Mouse (Mus musculus) induced T-regulatory cell, adult 2 months (primary cell): ENCODE data around the gene 2300003K06Rik.
"Not testable (repeated sequence)": the region's sequence is repeated elsewhere in the genome, so short reads cannot be mapped to it uniquely, and the experiment has no call there.

Experiments
- DNase-seq: peaks from one replicate; pipeline ENCODE4 v3.0.0-alpha.2; 2012; ENCODE audit warnings: low read depth

The 2300003K06Rik gene

DNA sequence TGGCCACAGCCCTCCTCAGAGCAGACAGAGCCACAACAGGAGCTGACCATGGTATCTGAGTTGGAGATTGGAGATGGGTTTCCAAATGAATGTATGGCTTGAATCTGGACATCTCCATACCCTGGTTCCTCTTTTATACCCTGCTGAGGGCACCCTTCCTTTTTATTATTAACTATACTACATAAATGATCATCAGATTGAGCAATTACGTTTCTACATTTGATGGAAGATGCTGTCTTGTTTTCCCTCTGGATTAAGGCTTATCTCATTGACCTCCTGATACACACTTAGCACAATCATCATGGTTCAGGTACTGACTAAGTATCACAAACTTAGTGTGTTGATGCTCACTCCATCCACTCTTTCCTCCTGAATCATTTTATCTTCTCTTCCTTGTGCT is at the start of gene 2300003K06Rik:
2300003K06Rik (minus strand) TSS at position 101 of the 400 bp plus-strand sequence.
- no peak for DNase-seq

- not testable (repeated sequence) for DNase-seq
Observed at GRCm38 (mm10) chr11:99878887-99879286, 41.0 kb upstream of the 2300003K06Rik start, which contains the start of gene Gm11567. Gene Gm11567 (plus strand): TSS chr11:99879187.

DNA sequence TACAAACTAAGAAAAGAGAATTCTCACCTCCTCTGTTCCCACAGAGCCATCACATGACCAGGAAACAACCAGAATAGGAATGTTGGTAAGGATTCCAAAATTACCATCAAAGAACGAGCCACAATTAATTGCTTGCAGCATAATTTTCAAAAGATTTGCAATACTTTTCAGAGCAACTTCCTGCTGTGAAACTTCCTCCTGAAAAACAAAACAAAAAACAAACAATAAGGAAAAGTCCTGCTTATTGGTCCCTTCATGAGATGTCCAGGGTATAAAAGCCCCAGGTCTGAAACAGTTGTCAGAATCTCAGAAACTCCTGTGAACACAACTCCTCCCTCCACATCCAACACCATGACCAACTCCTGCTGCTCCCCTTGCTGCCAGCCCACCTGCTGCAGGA is 35.2 kb upstream of the 2300003K06Rik start, which contains the start of gene Krtap9-1:
Krtap9-1 (plus strand) TSS at position 301 of the 400 bp plus-strand sequence.
- not testable (repeated sequence) for DNase-seq

DNA sequence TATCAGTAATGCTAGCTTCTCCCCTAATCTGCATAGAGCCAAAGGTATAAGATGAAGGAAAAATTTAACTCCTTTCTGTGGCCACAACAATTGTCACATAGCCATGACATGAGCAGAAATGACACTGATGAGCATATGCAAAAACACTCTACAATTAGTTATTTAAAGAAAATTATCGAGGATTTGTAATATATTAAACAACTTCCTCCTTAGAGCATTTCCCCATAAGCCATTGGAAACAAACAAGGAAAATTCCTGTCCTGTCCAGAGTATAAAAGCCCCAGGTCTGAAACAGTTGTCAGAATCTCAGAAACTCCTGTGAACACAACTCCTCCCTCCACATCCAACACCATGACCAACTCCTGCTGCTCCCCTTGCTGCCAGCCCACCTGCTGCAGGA is 26.3 kb upstream of the 2300003K06Rik start, which contains the start of gene Gm11559:
Gm11559 (plus strand) TSS at position 301 of the 400 bp plus-strand sequence.
- DNase-seq, result not testable (repeated sequence)

DNA sequence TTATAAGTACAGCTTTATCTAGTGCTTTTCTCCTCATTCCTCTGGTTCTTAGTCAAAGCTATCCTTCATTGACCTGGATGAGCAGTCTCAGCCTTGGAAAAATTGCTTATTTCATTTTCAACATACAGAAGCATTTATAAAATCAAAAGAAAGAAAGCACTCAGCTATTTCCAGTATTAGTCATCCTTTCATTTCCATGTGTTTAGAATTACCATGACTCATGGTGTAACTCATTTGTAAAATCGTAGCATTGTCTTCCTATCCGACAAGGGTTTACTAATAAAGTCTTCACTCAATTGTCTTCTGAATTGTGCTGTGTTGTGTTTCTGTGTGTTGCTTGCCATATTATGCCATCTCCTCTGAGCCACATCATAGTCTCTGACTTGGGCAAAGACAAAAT is 20.9 kb upstream of the 2300003K06Rik start:
- no peak for DNase-seq

- no peak for DNase-seq
Observed at GRCm38 (mm10) chr11:99857617-99858016, 19.8 kb upstream of the 2300003K06Rik start, which contains the start of gene Gm11568. Gene Gm11568 (plus strand): TSS chr11:99857917.

- DNase-seq, result no peak
Observed at GRCm38 (mm10) chr11:99854121-99854520, 16.3 kb upstream of the 2300003K06Rik start.

- DNase-seq, result no peak
Observed at GRCm38 (mm10) chr11:99851508-99851907, 13.6 kb upstream of the 2300003K06Rik start, which contains the start of gene Krtap4-16. Gene Krtap4-16 (minus strand): TSS chr11:99851608.

GRCm38 (mm10) chr11:99846746-99847145 is 8.9 kb upstream of the 2300003K06Rik start:
- DNase-seq, result no peak

DNA sequence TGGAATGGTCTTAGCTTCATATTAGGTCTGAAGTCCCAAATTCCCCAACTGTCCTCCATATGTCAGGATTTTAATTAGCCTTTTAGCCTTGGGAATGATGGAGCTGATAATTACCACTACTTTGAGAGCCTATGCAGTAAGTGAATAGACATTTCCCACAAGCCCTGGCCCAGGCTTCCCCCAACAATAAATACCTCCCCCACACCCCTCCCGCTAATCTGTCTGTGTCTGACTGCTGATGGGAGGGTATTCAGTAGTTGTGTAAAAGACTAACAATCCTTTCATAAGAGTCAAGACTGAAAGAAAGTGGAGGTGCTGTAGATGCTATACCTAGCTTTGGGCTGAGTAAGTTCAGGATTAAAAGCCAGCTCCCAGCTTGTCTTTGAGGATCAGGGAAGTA is 4.3 kb upstream of the 2300003K06Rik start:
- DNase-seq, result no peak

DNA sequence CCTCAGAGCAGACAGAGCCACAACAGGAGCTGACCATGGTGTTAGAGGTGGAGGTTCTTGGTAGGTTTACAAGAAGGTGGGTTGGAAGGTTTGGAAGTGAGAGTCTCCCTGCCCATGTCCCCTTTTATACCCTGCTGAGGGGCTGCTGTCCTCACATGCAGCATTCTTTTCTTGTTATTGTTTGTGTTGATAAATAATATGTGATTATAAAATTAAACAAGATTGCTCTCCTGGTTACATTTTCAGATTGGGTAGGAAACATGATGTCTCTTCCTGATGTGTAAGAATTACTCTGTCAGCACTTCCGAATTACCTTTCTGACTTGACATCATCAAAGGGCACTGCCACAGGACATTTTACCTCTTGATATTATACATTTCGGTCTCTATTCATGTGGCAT is 22.3 kb downstream of the 2300003K06Rik start, which contains the start of gene Gm11564:
Gm11564 (minus strand) TSS at position 101 of the 400 bp plus-strand sequence.
- DNase-seq, result not testable (repeated sequence)

DNA sequence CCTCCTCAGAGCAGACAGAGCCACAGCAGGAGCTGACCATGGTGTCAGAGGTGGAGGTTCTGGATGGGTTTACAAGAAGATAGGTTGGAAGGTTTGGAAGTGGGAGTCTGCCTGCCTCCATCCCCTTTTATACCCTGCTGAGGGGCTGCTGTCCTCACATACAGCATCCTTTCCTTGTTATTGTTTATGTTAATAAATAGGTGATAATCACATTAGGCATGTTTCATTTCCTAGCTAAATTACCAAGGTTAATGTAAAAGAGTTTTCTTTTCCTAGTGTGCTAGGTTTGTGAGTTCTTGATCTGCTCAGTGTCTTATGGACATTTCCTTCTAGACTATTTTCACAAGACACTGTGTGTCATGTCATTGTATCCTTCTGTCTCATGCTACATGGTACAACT is 28.1 kb downstream of the 2300003K06Rik start, which contains the start of gene Krtap4-13:
Krtap4-13 (minus strand) TSS at position 101 of the 400 bp plus-strand sequence.
- DNase-seq, result not testable (repeated sequence)

- not testable (repeated sequence) for DNase-seq
Observed at GRCm38 (mm10) chr11:99804346-99804745, 33.5 kb downstream of the 2300003K06Rik start, which contains the start of gene Gm11554. Gene Gm11554 (minus strand): TSS chr11:99804446.

GRCm38 (mm10) chr11:99798832-99799231 is 39.0 kb downstream of the 2300003K06Rik start, which contains the start of gene Gm11569:
Gene Gm11569 (minus strand): TSS chr11:99798932.
- not testable (repeated sequence) for DNase-seq

DNA sequence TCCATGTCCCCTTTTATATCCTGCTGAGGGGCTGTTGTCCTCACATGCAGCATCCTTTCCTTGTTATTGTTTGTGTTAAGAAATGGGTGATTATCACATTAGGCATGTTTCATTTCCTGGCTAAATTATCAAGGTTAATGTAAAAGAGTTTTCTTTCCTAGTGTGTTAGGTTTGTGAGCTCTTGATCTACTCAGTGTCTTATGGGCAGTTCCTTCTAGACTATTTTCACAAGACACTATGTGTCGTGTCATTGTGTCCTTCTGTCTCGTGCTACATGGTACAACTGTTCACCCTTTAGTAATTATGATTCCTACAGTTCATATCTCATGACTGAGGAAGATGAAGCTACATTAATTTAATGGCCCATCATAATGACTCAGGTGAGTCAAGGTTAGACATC is 44.5 kb downstream of the 2300003K06Rik start, which contains the start of gene Gm11596:
Gm11596 (minus strand) TSS at position 101 of the 400 bp plus-strand sequence.
- DNase-seq, result no peak
